Mouse (Mus musculus) G1E (cell line): ENCODE measurements at regions not wholly inside any gene's neighbourhood (a gene's known extent, or its start where the extent isn't known, plus 50 kb on each side); places are given as distances from the start of the nearest gene placed in this dataset.

ENCODE experiments used
- CTCF ChIP-seq: IDR thresholded peaks from 2 replicates; pipeline ENCODE4 v1.5.1; 2012; ENCODE audit warnings: low read depth, low read length, inconsistent platforms, mixed read lengths
- GATA1 ChIP-seq: IDR thresholded peaks from 2 replicates; pipeline ENCODE4 v1.6.1; 2012; ENCODE audit warnings: borderline replicate concordance, low read length, inconsistent platforms, mixed read lengths
- TAL1 ChIP-seq: conservative IDR thresholded peaks from 2 replicates; pipeline ENCODE4 v1.6.1; 2012; ENCODE audit warnings: low read depth, low read length, inconsistent platforms, mixed read lengths

DNA sequence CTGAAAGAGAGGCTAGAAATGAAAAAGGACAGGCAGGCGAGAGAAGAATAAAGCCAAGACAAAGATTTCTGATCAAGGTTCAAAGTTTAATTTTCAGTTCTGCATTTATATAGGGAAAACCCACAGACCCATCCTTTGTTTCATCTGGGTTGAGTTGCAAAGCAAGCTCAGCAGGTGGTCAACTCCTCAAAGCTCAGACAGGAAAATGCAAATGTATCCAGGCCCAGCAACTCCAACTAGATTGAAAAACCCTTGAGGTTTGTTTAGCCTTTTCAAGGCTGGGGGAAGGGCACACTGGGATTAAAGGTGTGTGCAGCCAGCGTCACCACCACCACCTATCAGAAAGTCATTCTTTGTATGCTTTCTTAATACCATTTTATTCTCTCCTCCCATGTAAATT lies 66.1 kb upstream of the Tspan5 start:
- no peak for TF ChIP-seq CTCF
- no peak for TF ChIP-seq GATA1
- TF ChIP-seq TAL1 = no peak
